Mouse (Mus musculus) heart, postnatal 0 days (tissue): ENCODE measurements around the gene Pcbp3.

Experiments used
- CTCF ChIP-seq: IDR thresholded peaks from 2 replicates; pipeline ENCODE4 v1.5.1; 2016; ENCODE audit warnings: antibody characterized with exemption, control low read depth, low read depth
- EP300 ChIP-seq: IDR thresholded peaks from 2 replicates; pipeline ENCODE4 v1.6.1; 2016; ENCODE audit warnings: antibody characterized with exemption, low read depth

- TF ChIP-seq CTCF, result no peak
- TF ChIP-seq EP300, result no peak
These were observed 5.5 kb downstream of the Pcbp3 start for GRCm38 (mm10) chr10:76956200-76956599.
